ENCODE assay signal across 1 mouse cellular context in the genomic region with DNA sequence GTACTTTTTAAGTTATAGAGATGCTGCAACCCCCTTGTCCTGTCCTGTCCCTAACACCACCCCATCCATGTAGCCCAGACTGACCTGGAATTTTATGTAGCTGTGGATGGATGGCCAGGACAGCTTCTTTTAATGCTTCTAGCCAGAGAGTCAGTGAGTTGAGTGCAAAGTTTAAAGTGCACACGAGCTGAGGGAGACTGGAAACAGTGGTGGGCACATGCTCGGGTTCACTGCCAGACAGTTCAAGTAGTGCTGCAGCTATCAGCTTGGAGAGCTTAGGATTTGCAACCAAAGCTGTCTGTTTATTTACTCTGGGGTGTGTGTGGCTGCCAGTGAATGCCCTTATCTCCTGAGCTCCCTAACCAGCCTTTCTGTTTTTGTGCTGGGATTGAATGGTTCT. TPM values are rescaled to one million over a fixed set of nuclear protein-coding genes. Genes with fewer than 3 reads are reported as not detected.
"Had no signal": no experiment of that assay in that cellular context is flagged by ENCODE, and none has a peak within 500 bp of the region (broad histone marks: within the 10 kb centered on the region; RNA-seq: fewer than 3 reads in every experiment).

No protein-coding gene starts in this region.

RNA-seq across cellular contexts. Expression of a gene that starts 21.5 kb away (rescaled TPM):
- polyA plus RNA-seq: inflammation-experienced regulatory T-cells, adult 6 months had no signal
